Mouse (Mus musculus): ENCODE measurements around the gene Egln3. TPM values are rescaled to one million over a fixed set of nuclear protein-coding genes. Genes with fewer than 3 reads are reported as not detected.
A peak's percentile ranks its signal among the peaks of the same experiment; 100 is the strongest.

The Egln3 gene
- polyA plus RNA-seq, 1 experiment from 2014 or later, result 46.7 TPM

DNA sequence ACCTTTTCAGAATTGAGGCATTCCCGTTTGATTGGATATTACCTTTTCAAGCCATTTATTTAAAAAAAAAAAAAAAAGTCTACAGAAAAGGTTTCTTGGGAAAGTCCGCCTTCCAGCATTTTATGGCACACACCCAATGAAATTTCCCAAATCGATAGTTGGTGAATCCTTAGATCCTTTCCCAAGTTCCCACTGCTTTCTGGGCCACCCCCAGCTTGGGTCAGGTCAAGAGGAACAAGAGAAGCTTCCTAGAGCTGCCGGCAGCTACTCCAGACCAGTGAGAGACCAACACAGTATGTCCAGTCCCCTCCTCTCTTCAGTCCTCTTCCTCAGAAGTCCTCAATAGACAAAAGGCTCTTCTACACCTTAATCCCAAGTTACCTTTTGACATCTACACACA lies 40.5 kb downstream of the Egln3 start:
- H3K4me3 ChIP-seq (ENCODE audit: low read depth, low read length), result peak overlapping the region; percentile 21
- peak overlapping the region; percentile 82; the same call in 1 of the 2 replicates for H3K27ac ChIP-seq (ENCODE audit: low read length)
- no peak overlapping the region for H3K9ac ChIP-seq (replicated peaks; ENCODE audit: low read depth, low read length)
- 0 out of 2 replicates have a peak, but pooled peaks cover 8% of the 10 kb centered on the region for H3K4me1 ChIP-seq (ENCODE audit: control insufficient read depth, insufficient read depth, low read length)
- no peaks in the 10 kb centered on the region for H3K27me3 ChIP-seq (ENCODE audit: control insufficient read depth, insufficient read depth, low read length)
- peak overlapping the region; percentile 50 for H3K4me2 ChIP-seq (replicated peaks; ENCODE audit: low read depth, low read length)
- H3K9me3 ChIP-seq (ENCODE audit: control insufficient read depth, low read depth, low read length), result no peaks in the 10 kb centered on the region
- WGBS, result 23% methylated on average over 4 of the region's 4 CpGs
- H3K36me3 ChIP-seq (ENCODE audit: control insufficient read depth, insufficient read depth, low read length), result no peaks in the 10 kb centered on the region
- ATAC-seq (ENCODE audit: insufficient number of reproducible peaks, insufficient read depth, low FRiP score, low read depth), result no peak

DNA sequence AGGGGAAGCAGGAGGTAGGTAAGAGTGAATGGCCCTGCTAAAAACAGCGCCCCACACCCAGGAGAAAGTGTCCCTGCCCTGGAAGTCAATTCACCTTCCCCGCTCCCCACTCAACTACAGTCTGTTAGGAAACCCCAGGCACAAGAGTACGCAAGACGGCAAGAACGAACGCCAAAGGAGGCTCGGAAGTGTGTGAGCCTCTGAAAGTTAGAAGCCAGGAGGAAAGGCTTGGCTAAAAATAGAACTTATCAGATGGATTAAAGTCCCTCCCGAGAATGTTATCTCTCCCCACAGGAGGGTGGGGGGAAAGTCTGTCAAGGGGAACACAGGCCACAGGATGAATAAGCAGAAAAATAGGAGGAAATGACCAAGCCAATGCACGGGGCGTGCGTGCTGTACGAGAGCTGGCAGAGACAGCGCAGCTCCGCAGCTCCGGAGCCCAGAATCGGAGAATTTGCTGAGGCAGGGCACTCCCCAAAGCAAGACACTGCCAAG lies 41.0 kb downstream of the Egln3 start:
- 0 out of 2 replicates have a peak, but pooled peaks cover 8% of the 10 kb centered on the region for H3K4me1 ChIP-seq (ENCODE audit: control insufficient read depth, insufficient read depth, low read length)
- H3K27ac ChIP-seq (ENCODE audit: low read length), result peak overlapping the region; percentile 82
- H3K4me2 ChIP-seq (replicated peaks; ENCODE audit: low read depth, low read length), result peak overlapping the region; percentile 50
- peak; percentile 88 for ATAC-seq (ENCODE audit: insufficient number of reproducible peaks, insufficient read depth, low FRiP score, low read depth)
- no peaks in the 10 kb centered on the region for H3K36me3 ChIP-seq (ENCODE audit: control insufficient read depth, insufficient read depth, low read length)
- peak overlapping the region; percentile 21 for H3K4me3 ChIP-seq (ENCODE audit: low read depth, low read length)
- no peaks in the 10 kb centered on the region for H3K9me3 ChIP-seq (ENCODE audit: control insufficient read depth, low read depth, low read length)
- H3K9ac ChIP-seq (replicated peaks; ENCODE audit: low read depth, low read length), result no peak overlapping the region
- no peaks in the 10 kb centered on the region for H3K27me3 ChIP-seq (ENCODE audit: control insufficient read depth, insufficient read depth, low read length)
- under 1% methylated on average over 16 of the region's 16 CpGs for WGBS

DNA sequence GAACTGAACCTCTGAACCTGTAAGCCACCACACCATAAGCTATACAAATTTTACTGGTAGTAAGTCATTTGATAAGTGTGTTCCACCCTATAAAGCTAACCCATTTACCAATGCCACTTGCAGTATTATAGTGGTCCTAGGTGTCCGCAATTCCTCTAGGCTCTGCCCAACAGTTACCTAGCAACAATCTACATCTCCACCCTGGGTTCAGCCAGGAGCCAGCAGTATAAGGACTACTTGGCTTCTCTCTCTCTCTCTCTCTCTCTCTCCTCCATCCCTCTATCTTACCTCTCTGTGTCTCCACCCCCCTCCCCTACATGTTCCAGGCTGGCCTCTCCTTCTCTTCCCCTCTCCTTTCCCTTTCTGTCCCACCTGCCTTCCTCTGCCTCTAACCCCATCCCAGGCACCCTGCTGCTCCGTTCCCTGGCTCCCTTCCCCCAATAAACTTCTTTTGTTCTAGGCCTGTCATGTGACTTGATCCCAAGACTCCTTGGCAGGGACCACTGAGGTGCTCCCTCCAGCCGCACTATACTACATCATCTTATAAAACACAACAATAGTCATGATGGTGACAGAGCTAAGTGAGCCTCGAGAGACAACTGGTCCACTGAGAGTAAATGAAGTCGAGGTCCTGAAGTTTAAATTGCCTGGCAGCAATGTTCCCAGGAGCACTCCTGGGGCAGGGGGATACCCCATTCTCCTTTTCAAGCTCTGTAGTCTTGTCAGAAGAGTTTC lies 42.0 kb downstream of the Egln3 start:
- Histone ChIP-seq H3K9ac (replicated peaks; ENCODE audit: low read depth, low read length) (no peak overlapping the region), H3K36me3 (ENCODE audit: control insufficient read depth, insufficient read depth, low read length) (no peaks in the 10 kb centered on the region), H3K4me3 (ENCODE audit: low read depth, low read length) (no peak overlapping the region), H3K9me3 (ENCODE audit: control insufficient read depth, low read depth, low read length) (no peaks in the 10 kb centered on the region), H3K27me3 (ENCODE audit: control insufficient read depth, insufficient read depth, low read length) (no peaks in the 10 kb centered on the region), H3K4me1 (ENCODE audit: control insufficient read depth, insufficient read depth, low read length) (0 out of 2 replicates have a peak, but pooled peaks cover 8% of the 10 kb centered on the region), H3K27ac (ENCODE audit: low read length) (no peak overlapping the region), H3K4me2 (replicated peaks; ENCODE audit: low read depth, low read length) (no peak overlapping the region)
- 21% methylated on average over 5 of the region's 5 CpGs for WGBS
- no peak for ATAC-seq (ENCODE audit: insufficient number of reproducible peaks, insufficient read depth, low FRiP score, low read depth)

DNA sequence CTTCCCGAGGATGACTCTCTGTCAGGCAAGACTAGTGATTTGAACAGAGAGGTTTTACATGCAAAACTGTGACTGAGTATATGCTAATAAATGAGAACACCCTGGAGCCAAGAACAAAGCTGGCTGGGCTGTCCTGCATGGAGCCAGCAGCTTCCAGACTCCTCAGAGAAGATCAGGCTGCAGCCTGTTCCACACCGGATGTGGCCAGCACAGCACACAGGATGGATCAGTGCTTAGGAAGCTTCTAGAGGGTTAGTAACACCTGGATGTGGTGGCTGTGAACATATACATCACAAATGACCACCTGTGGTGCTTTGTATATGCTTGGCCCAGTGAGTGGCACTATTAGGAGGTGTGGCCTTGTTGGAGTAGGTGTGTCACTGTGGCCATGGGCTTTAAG lies 43.4 kb downstream of the Egln3 start:
- WGBS, result 74% methylated on average over 2 of the region's 2 CpGs
- no peak overlapping the region for H3K27ac ChIP-seq (ENCODE audit: low read length)
- no peak for ATAC-seq (ENCODE audit: insufficient number of reproducible peaks, insufficient read depth, low FRiP score, low read depth)
- no peaks in the 10 kb centered on the region for H3K27me3 ChIP-seq (ENCODE audit: control insufficient read depth, insufficient read depth, low read length)
- peaks cover 4% of the 10 kb centered on the region; the same call in 1 of the 2 replicates for H3K9me3 ChIP-seq (ENCODE audit: control insufficient read depth, low read depth, low read length)
- no peak overlapping the region for H3K9ac ChIP-seq (replicated peaks; ENCODE audit: low read depth, low read length)
- H3K4me1 ChIP-seq (ENCODE audit: control insufficient read depth, insufficient read depth, low read length), result 0 out of 2 replicates have a peak, but pooled peaks cover 8% of the 10 kb centered on the region
- H3K4me3 ChIP-seq (ENCODE audit: low read depth, low read length), result no peak overlapping the region
- no peaks in the 10 kb centered on the region for H3K36me3 ChIP-seq (ENCODE audit: control insufficient read depth, insufficient read depth, low read length)
- no peak overlapping the region for H3K4me2 ChIP-seq (replicated peaks; ENCODE audit: low read depth, low read length)

DNA sequence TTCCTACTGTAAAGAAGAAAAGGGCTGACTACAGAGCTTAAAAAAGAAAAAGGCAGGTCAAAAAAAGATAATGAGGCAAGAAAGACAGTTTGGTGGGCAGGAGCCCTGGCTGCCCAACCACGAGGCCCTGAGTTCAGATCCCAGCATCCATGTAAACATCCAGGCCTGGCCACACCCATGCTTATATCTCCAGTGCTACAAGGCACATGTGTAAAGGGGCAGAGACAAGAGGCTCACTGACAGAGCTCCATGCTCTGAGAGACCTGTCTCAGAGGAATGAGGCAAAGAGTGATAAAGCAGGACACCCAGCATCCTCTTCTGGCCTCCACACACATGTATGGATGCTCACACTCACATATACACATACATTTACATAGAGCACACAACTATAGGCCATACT lies 48.9 kb downstream of the Egln3 start:
- WGBS, result 60% methylated on average over 1 of the region's 1 CpGs
- H3K9me3 ChIP-seq (ENCODE audit: control insufficient read depth, low read depth, low read length), result peaks cover 4% of the 10 kb centered on the region; the same call in 1 of the 2 replicates

DNA sequence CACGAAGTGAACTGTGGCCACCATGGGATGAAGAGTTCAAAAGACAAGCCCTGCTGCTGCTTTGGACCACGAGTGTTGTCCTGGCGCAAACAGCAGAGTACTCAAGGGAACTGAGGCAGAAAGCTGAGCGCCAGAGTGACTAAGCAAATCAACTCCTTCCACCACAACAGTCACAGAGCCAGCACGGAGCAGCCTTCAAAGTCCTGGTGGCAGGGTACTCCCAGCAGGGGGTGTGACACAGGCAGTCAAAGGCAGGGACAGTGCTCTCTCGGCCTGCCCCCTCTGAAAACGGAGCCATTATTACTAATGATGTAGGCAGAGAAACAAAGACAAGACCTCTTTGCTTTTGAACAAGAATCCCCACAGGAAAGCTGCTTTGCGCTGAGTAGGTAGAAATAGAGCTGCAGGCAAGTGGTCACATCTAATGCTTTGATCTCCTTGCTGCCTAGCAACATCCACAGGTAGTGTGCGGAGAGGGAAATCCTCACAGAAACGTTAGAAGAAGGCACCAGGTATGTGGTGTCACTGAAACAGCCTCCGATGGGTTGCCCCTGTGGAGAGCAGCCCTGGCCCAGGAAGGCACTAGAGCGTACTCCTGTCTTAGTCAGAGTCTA lies 56.6 kb downstream of the Egln3 start:
- H3K27ac ChIP-seq (ENCODE audit: low read length), result no peak overlapping the region
- no peaks in the 10 kb centered on the region for H3K36me3 ChIP-seq (ENCODE audit: control insufficient read depth, insufficient read depth, low read length)
- ATAC-seq (ENCODE audit: insufficient number of reproducible peaks, insufficient read depth, low FRiP score, low read depth), result no peak
- no peak overlapping the region for H3K9ac ChIP-seq (replicated peaks; ENCODE audit: low read depth, low read length)
- no peaks in the 10 kb centered on the region for H3K9me3 ChIP-seq (ENCODE audit: control insufficient read depth, low read depth, low read length)
- no peaks in the 10 kb centered on the region for H3K27me3 ChIP-seq (ENCODE audit: control insufficient read depth, insufficient read depth, low read length)
- H3K4me1 ChIP-seq (ENCODE audit: control insufficient read depth, insufficient read depth, low read length), result no peaks in the 10 kb centered on the region
- H3K4me3 ChIP-seq (ENCODE audit: low read depth, low read length), result no peak overlapping the region
- H3K4me2 ChIP-seq (replicated peaks; ENCODE audit: low read depth, low read length), result no peak overlapping the region
- WGBS, result 31% methylated on average over 12 of the region's 12 CpGs

More for the DNA sequence above, 48.9 kb downstream of the Egln3 start:
- no peak overlapping the region for H3K4me3 ChIP-seq (ENCODE audit: low read depth, low read length)
- ATAC-seq (ENCODE audit: insufficient number of reproducible peaks, insufficient read depth, low FRiP score, low read depth), result no peak
- no peak overlapping the region for H3K9ac ChIP-seq (replicated peaks; ENCODE audit: low read depth, low read length)
- no peaks in the 10 kb centered on the region for H3K27me3 ChIP-seq (ENCODE audit: control insufficient read depth, insufficient read depth, low read length)
- H3K27ac ChIP-seq (ENCODE audit: low read length), result no peak overlapping the region
- no peaks in the 10 kb centered on the region for H3K4me1 ChIP-seq (ENCODE audit: control insufficient read depth, insufficient read depth, low read length)
- no peak overlapping the region for H3K4me2 ChIP-seq (replicated peaks; ENCODE audit: low read depth, low read length)
- no peaks in the 10 kb centered on the region for H3K36me3 ChIP-seq (ENCODE audit: control insufficient read depth, insufficient read depth, low read length)

Data from stomach, embryonic 14.5 days (tissue).